Mouse (Mus musculus) spleen, postnatal 36 days (tissue): ENCODE measurements at regions not wholly inside any gene's neighbourhood (a gene's known extent, or its start where the extent isn't known, plus 50 kb on each side); places are given as distances from the start of the nearest gene placed in this dataset.
A peak's percentile ranks its signal among the peaks of the same experiment; 100 is the strongest.
"Not testable (repeated sequence)": the region's sequence is repeated elsewhere in the genome, so short reads cannot be mapped to it uniquely, and the experiment has no call there.

Source experiments
- DNase-seq, 2 experiments: peaks; one replicate each; pipeline ENCODE4 v3.0.0; 2022; ENCODE audit warnings: low spot score in 2 of 2, mixed read lengths in 1 of 2

DNA sequence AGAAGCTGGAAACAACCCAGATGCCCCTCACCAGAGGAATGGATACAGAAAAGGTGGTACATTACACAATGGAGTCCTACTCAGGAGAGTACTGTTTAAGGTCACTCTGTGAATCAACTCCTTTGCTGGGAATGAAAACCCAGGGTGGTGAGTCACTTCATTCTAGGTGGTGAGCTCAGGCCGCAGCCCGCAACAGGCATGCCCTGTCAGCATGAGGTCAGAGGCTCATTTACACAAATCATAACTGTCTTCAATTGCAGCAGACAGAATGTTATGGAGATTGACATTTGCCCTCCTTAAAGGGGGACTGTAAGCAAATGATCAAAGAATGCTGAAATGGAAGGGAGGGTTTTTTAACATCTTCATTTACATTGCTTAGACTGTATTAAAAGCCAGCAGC lies 405.1 kb downstream of the Gja1 start:
- DNase-seq = no peak

DNA sequence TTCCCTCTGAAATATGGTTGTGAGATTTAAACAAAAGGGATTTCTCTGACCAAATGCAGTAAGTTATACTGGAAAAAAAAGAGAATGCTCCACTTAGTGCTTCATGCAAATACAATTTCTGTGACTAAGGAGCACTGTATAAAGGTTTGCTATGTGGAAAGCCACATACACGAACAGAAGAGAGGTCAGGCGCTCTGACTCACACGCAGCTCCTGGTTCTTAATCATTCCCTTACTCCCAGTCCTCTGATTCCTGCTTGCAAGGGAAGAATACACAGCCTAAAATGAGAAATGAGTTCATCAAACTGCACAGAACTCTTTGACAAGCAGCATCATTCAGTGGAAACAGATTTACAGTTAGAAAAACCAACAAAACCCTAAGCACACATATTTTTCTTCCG lies 406.8 kb downstream of the Gja1 start:
- no peak for DNase-seq

DNA sequence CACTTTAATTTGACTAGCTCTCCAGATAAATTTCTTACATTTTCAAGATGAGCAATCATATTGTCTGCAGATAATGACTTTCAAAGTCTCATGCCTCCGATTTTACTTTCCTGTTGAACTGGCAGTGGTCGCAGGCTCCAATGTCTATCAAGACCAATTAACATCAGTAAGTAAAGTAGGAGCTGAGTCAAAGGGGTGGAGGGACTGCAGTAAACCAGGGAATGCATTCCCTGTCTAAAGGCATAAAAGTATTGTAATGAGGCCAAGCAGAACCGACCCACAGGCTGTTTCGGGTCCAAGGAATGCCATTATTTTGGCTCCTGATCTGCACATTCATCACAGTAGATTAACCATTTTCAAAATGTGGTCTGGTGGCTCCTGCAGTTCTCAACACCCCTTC lies 411.0 kb downstream of the Gja1 start:
- DNase-seq = no peak

DNA sequence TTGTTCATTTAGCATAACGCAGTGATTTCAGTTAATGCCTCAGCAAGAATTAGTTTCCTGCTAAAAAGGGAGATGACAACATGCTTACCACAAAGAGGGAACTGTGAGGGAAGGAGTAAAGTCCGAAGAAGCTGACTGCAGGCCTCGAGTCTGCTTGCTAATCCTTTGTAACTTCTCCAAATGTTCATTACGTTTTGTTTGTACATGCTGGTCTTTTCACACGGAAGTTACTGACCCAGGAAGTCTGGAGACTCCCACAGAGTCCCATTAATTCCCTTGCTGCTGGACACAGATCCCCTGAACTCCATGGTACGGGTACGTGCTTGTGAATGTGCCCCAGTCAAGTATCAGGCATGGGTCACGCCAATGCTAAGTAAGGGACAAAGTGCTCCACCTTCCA lies 415.9 kb downstream of the Gja1 start:
- DNase-seq = no peak

DNA sequence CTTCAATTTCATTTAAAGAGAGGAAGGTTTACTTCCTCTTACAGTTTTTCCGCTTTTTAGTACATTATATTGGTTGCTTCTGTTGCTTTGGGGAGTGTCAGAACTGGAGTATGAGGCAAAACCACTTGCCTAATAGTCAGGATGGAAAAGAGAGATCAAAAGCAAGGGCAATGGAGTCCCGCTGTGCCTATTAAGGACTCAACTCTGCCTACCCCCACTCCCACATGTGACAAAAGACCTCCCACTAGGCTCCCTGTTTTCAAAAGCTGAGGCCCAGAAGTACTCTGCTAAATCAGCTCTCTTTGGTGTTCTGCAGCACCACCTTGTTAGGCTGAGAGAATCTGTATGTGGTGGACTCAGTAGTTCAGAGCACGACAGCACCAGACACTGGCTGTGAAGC lies 418.3 kb downstream of the Gja1 start:
- no peak for DNase-seq

DNA sequence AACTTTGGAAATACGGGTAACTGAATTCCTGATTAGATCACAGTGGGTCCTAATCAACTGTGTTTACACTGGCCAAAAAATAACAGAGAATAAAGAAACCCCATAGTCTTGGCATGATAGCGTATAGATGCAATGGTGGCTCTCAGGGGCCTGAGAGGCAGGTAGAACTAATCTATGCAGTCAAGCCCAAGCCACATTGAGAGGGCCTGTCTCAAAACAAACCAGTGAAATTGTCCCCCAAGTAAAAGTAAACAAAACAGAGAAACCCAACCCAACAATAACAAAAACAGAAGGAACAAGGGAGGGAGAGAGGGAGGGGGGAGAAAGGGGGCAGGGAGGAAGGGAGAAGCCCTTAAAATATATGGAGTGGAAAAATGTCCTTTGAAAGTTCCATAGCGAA lies 422.2 kb downstream of the Gja1 start:
- no peak for DNase-seq

DNA sequence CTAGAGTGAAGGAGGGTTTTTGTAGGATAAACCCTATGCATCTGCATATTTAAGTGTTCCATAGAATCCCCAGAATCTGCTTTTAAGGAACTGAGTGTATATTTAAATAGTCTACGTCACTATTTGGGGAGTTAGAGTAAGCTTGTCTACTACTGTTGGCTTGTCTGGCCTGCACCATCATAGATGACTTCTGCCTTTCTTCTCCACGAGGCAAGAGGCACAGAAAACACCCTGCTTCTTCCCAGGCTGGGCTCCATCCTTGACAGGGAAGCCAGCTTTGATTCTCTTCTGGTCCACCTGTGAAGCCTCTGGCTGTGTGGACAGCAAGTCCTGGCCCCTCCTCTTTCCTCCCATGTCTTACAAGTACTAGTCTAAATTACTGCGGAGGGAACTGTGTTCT lies 422.6 kb downstream of the Gja1 start:
- DNase-seq = no peak

DNA sequence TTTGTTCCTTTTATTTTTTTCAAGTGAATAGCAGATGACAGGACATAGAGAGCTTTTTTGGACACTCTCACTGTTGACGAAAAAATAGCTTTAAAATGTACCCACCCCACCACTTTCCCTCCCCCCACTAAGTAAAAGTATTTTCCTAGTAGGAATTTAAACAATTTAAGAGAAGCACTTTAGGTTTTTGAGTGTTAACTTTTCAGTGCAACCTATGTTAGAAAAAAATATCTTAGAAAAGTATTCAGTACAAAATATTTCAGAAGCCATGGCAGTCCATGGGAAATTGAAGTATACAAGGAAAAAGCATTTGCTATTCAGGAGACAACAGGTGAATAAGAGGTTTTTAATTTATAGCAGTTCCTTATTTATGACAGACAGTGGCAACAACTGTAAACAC lies 431.9 kb downstream of the Gja1 start:
- DNase-seq = no peak

DNA sequence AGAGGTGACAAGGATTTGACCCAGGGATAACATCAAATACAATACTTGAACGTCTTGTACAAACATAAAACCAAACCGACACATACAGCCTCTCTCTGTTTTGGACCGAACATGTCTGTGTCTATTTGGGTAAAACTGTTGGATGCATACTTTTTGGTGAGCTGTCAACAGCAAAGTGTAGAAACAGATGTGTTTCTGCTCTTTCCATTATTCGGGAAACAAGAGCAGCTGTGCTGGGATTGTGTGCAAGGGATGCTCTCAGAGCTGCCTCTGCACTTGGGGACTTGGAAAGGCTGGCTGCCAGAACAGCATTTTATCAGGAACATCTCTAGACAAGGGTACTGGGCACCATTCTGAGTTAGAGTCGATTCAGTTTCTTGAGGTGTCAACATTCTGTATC lies 445.0 kb downstream of the Gja1 start:
- no peak for DNase-seq

DNA sequence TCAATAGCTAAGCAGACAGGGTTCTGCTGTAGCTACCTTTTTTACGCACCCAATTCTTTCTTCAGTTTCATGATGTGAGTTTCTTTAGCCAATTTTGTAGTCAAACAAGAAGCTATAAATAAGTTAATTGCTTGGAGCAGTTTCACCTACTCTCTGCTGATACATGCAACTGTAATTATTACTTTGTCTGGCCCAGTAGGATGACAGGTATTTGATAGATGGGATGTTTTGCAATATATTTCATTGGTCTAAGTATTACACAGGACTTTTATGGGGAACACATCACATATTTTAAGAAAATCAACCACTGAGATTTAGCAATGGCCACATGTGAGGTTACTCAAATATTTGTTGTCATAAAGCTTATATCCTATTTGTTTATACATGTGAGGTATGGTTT lies 454.2 kb downstream of the Gja1 start:
- no peak for DNase-seq

DNA sequence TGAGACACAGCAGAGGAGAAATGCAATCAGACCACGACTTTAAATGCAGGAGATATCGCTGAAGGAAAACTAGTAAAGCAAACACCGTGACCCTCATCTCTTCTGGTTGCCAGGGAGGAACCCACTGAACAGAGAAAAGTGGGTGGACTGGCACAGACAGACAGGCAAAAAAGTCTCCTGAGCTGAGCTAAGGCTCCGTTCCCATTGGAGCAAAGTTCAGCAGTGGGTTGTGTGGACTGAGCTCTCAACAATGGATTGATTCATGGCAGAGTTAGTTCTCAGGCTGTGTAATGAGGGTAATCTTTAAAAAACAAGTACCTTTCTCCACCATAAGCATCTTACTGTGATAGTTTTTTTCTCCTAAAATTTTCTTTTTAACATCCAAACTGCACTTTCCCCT lies 454.8 kb downstream of the Gja1 start:
- DNase-seq = no peak

DNA sequence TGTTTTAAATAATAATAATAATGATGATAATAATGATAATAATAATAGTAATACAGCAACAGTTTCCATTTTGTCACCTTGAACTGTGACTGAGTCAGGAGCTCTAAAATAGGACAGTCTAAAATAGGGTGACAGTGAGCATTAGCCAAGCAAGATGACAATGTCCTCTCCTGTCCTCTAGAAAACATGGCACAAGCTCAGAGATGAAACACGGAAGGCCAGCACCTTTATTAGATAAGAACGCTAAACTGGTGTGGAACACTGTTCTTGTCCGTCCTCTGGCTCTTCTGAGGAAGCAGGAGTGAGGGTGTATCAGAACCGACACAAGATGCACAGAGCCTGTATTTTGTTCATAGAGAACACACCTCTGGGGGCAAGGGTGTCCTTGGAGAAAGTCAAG lies 459.0 kb downstream of the Gja1 start:
- DNase-seq = no peak

DNA sequence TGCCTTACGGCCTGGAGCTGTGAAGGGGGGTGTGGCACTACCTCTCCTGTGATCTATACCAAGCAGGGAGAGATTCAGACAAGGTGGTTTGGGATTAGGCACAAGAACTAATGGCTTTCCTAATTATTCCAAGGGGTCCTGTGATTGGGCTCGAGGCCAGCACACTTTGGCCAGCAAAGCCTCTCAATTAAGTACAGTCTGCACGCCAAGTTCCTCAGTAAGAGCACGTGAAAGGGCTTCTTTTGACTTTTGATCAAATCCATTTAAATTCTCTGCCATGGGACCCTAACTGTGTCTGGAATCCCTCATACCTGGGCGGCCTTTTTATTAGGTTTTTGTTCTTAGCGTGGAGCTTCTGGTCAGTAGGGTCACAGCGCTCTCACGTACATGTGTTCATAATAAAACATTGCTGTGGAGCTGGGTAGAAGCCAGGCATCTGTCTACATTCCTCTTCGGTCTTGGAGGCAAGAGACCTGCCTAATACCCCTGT lies 461.9 kb downstream of the Gja1 start:
- DNase-seq = no peak

DNA sequence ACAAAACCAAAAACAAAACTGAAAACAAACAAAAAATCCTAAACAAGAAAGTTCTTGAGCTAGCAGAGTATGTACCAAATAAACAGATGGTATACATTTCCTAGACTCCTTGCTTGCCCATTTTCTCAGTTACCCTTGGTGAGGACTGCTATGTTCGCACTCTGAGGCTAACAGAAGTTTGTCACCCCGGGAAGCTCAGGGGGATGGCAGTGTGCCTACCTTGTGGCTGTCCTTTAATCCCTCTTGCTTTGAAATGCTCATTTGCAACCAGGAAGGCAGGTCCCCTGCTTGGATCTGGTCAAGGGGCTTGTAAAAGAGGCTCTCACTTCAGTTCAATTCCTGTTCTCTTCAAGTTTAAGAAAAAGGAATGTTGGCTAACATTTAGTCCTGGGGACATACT lies 462.4 kb downstream of the Gja1 start:
- DNase-seq = no peak

DNA sequence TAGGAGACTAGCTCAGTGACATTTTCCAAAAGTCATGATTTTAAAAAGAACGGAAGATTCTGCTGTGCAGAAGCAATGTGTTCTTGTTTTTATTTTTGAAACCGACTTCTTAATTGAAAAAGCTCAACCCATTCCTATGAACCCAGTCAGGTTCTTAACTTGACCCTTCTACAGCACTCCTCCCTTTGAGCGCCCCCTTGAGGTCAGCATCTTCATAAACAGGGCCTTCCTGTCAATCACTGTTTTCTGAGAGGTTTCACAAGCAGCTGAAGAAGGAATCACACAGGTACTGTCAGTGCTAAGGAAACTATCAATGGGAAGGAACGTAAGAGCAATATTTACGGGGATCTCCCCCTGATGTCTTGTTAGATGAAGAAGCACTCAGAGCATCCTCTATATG lies 463.6 kb downstream of the Gja1 start:
- DNase-seq = peak; percentile 2 to 9

DNA sequence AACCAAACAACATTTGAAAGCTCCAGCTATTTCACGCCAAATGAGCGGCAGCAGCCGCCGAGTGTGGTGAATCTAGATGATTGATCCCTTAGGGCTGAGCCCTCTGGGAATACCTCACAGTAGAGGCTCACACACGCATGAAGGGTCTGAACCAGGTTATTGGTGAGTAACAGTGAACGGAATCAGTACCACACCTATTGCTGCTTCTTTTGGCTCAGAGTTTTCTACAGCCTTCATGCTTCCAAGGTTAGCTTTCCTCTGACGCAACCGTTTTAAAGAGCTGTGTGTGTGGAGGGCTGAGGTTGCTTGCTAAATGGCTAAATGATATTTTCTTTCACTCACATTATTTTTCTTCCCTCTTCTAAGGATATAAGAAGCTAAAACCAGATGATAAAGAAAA lies 464.4 kb downstream of the Gja1 start:
- no peak for DNase-seq

DNA sequence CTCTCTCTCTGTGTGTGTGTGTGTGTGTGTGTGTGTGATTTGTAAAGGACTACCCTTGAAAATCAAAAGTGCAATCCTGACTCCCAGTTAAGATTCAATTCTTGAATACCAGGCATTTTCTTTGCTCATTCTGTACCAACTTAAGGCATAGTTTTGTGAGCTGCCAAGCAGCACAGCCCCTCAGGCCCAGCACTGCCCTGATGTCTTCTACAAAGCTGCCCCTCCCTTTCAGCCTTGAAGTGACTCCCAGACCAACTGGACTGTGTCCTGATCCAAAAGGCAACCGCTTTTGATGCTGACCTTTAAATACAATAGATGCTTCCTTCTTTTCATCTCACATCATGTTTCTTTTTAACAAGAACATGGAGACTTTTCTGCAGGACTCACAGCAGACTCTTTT lies 464.8 kb downstream of the Gja1 start:
- DNase-seq = no peak

DNA sequence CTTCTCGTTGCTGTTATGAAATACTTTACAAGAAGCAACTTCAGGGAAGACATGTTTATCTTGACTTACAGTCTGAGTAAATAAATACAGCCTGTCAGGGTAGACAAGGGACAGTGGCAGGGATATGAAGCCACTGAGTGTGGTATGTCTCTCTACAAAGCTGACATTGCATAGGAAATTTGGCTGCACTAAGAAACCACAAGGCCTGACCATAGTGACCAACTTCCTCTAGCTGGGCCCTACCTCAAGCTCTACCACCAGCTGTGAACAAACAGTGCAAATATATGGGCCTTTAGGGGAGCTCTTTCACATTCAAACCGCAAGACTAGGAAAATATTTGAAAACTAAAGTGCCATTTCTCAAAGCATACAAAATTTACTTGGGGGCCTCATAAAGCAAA lies 475.4 kb downstream of the Gja1 start:
- DNase-seq = no peak

DNA sequence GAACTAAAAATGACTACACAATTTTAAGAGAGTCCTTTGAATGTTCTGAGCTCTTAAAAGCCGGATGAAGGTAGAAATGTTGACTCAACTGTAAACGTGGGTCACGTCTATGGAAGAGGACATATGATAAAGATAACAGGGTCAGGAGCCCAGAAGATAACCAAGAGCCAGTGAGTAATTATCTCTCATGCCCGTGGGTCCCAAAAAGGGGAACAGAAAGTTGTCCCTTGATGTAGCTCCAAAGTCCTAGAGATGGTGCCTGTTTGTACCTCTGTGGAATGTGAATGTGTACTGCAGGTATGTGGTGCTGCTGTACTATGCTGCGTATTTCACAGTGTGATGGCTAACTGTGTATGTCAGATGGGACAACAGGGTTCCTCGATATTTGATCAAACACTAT lies 479.1 kb downstream of the Gja1 start:
- no peak for DNase-seq

DNA sequence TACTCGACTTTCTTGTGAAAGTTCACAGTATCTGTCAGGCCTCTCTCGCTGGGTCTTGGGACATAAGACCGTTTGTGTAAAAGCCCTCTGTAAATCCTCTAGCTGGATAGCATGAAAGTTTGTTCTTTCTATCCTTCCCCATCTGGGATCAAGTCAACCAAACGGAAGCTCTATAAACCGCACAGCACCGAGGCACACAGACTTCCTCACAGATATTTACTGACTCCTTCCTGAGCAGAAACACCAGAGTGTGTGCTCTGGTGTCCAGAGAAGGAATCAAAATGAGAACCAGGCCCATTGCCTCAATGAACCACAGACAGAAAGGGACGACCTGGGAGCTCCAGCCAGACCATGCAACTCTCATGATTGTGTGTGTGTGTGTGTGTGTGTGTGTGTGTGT lies 502.6 kb downstream of the Gja1 start:
- no peak for DNase-seq

DNA sequence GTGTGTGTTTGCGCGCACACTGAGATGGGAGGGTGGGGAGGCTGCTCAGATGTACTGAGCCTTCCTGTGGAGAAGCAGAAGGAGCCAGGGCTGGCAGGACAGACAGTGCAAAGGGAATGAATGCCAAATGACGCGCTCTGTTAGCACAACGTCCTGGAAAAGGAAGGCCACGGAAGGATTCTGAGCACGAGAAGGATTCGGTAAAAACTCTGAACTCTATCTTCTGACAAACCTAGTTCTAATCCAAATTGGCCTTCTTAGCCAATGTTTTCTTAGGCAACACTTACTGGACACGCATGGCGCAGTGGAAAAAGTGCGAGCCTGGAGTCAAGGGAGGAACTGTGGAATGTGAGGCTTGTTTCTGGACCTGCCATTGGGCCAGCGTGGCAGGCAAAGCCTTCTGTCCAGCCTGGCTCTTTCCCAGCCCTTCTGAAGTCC lies 503.0 kb downstream of the Gja1 start:
- DNase-seq = no peak

DNA sequence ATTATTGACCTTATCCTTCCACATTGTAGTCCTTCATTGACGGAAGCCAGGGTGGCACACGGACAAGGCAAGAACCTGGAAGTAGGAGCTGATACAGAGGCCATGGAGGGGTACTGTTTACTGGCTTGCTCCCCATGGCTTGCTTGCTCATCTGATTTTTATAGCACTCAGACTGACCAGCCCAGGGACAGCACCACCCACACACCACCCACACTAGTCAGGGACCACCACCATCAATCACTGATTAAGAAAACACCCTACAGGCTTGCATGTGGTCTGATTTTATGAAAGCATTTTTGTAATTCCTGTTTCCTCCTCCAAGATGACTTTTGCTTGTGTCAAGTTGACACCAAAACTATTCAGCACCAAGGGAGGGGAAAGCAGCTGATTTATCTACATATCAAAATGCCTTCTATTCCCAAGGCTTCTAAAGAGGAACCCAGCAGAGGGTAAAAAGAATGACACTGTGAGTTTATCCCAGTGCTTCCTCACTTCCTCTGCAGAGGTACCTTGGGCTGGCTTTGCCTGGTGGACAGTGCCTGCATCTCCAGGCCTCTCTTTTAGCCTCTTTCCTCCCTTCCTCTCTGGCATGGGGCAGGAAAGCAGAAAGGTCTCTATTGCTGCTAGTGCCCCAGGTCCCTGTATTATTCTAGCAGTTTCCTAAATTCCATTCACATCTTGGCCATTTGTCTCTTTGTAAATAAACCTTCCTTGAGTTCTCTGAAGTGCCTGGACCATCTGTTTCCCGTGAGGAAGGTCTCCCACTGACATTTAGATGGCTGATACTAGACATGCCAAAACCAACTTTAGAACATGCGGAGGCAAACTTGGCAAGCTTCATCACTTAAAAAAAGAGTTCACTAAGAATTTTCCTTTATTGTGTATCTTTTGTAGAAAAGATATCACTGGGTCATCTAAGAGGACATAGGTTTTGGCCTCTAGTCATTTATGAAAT lies 507.6 kb downstream of the Gja1 start:
- DNase-seq = no peak

DNA sequence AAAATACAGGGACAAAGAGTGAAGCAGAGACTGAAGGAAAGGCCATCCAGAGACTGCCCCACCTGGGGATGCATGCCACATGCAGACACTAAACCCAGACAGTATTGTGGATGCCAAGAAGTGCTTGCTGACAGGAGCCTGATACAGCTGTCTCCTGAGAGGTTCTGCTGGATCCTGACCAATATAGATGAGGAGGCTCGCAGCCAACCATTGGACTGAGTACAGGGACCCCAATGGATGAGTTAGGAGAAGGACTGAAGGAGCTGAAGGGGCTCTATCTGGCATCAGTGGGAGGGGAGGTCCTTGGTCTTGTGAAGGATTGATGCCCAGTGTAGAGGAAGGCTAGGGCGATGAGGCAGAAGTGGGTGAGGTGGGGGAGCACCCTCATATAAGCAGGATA lies 514.4 kb downstream of the Gja1 start:
- not testable (repeated sequence) for DNase-seq
